ENCODE assay signal across 12 mouse cellular contexts in the genomic region with DNA sequence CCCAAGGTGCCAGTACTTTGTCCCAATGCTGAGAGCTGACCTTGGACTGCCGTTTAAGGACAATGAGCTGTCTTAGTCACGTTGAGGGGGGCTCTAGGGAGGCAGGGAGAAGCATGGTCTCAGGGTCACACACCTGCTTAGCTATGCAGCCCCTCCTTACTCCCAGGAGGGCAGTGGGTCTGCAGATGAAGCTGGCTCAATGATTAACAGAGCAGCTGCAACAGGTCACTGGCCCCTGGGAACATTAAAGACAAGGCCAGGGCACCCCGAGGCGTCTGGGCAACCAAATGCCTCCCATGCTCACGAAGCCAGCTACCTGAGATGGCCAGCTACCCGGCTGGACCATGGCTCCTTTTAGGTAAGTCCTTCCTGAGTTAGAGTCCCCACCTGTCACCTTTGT.
"Had no signal": no experiment of that assay in that cellular context is flagged by ENCODE, and none has a peak within 500 bp of the region (broad histone marks: within the 10 kb centered on the region; RNA-seq: fewer than 3 reads in every experiment).

No protein-coding gene starts in this region.

- DNase-seq: layer of hippocampus, adult 9-11 months; layer of hippocampus, postnatal 36 days; lung, embryonic 14.5 days; lung, postnatal 10 days; lung, postnatal 4 days; retina, postnatal 1 day; right cerebral cortex, postnatal 4 days; spleen, adult 18-20 months; thymus, adult 18-20 months; thymus, postnatal 25 days had no signal

- ATAC-seq: intestine, embryonic 16.5 days; midbrain, embryonic 15.5 days had no signal
